Mouse (Mus musculus): ENCODE measurements at regions not wholly inside any gene's neighbourhood (a gene's known extent, or its start where the extent isn't known, plus 50 kb on each side); places are given as distances from the start of the nearest gene placed in this dataset.
"Not testable (repeated sequence)": the region's sequence is repeated elsewhere in the genome, so short reads cannot be mapped to it uniquely, and the experiment has no call there.

DNA sequence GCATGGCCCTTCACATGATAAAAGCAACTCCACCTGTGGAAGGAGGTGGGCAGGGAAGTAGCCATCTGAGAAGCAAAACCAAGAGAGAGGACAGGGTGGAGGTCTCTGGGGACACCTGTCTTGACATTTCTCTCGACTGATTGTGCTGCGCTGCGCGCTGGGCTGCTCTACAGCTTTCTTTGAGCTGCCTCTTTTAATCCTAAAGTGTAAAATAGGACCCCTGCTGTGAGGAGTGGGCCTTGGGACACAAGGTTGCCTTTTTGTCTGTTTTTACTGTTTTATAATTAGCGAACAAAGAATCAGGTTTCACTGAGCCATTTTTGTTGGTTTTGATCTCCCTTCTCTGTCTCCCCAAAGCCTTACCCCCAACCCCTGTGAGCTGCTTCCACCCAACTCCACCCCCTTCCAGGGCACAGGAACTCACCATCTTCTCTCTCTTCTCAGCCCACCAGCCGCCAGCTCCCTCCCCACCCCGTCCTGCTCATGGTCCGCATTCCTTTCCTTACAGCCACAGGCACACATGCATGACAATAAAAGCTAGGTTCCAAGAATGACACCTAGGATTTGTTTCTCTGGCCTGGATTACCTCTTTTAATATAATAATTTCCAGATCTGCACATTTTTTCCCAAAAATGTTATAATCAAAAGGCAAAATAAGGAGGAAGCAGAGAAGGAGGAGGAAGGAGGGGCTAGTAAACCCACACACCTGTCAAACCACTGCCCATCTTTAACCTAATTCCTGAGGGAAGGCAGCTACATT lies 57.3 kb downstream of the Cbln4 start:
- DNase-seq (ENCODE audit: low spot score in 2 of 2): no peak
- intact Hi-C loops (cut with DNase I): no loop called here

DNA sequence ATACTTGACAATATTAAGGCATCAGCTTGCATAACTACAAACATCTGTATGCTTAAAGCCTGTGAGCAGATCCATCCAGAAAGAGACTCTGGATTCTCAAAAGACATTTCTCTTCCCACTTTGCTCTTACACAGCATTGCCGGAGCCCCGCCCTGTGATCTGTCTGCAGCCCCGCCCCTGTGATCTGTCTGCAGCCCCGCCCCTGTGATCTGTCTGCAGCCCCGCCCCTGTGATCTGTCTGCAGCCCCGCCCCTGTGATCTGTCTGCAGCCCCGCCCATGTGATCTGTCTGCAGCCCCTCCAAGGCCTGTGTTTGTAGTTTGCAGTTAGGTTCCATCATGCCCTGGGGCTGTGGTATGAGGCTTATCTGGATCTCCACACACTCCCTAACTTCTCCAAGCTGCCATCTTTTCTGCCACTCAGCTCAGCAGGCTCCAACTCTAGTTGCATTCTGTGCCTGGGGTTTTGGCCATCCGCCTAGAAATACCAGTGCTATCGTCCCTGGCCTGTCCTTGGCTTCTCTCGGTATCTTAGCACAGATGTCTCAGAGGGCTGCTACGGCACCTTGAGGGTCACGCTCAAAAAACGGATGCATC lies 73.9 kb downstream of the Cbln4 start:
- intact Hi-C loops (cut with DNase I): no loop called here
- DNase-seq (ENCODE audit: low spot score in 2 of 2): no peak

DNA sequence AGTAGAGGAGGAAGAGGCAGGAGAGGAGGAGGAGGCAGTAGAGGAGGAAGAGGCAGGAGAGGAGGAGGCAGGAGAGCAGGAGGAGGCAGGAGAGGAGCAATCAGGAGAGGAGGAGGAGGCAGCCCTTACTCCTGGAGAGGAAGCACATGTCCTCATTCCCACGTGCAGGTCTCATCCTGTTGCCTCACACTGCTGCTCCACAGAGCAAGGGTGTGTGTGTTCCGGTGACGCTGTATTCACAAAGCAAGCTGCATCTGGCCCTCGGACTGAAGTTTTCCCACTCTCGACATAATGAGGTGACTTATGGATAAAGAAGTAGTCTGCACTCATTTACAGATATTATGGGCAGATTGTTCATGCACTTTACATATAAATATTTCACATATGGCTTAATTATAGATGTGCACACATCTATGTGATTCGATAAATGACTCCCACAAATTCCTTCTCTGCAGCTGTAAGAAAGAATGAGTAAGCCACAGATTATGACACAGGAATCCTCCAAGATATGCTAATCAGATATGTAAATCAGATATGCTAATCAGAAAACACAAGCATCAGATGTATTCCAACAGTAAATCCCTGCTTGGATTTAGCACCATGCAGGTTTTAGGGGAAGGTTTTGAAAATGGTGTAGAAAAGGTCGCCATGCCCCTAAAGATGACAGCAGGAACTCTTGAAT lies 96.6 kb downstream of the Cbln4 start:
- peak in 1 of 2 experiments; percentile 7 for DNase-seq (ENCODE audit: low spot score in 2 of 2)
- intact Hi-C loops (cut with DNase I): no loop called here

DNA sequence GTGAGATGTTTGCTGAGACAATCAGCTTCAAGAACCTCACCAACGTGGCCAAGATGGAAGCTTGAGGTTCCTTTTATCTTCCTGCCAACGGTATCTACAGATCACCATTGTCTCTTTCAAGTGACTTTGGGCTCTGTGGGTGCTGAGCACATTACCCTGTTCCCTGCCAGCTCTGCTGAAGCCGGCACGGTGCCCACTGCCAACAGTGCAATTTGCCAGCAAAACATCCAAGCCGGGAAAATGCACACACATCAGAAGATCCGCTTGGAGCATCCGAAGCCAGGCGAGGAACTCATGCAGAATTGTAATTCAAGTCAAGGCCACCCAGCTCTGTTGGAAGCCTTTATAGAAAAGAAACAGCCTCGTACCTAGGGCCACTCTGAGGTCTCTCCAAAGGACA lies 100.6 kb downstream of the Cbln4 start:
- intact Hi-C loops (cut with DNase I): no loop called here
- DNase-seq (ENCODE audit: low spot score in 2 of 2): peak; percentile 22 to 30

DNA sequence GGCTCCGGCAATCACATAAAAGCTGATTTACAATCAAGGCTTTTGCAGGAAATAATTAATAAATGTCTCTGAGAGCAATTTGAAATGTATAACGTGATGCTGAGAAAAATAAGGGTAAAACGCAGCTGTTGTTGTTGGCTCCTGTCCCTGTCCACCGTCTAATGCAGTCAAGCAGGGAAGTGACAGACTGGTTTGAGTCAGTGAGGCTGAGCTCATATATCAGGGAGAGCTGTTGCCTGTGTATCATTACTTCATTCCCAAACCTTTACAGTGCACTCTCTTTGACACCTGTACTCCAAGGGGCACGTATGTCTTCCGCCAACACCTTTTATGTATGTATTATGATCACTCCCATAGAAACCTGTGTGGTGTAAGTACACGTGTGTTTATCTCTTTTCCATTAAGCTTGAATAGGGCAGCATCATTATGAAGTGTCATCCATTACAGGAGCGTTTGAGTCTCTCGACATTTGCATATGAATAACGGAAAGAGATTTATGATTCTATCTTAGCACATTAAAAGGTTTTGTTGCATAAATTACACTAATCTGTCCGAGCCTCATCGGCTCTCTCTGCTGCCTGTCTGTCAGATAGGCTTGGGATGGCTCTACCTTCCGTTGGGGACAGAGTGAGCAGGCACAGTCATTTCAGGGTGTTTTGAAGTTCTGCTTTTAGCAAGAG lies 107.5 kb downstream of the Cbln4 start:
- no peak for DNase-seq (ENCODE audit: low spot score in 2 of 2)
- intact Hi-C loops (cut with DNase I): no loop called here

DNA sequence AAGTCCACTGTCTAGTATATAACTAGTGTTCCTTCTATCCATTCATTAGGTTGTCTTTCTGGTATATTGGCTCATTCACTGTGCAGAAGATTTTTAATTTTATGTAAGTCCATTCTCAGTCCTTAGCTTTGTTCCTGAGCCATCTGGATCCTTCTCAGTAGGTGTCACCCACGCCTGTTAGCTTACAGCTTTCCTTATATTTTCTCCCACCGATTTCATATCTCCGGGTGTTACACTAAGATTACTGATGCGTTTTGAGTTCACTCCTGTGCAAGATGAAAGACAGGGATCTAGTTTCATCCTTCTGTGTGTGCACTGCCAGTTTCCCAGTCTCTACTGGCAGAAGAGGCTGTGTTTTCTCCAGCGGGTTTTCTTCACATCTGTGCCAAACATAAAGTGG lies 122.3 kb downstream of the Cbln4 start:
- DNase-seq (ENCODE audit: low spot score in 2 of 2): peak; percentile 9 to 45
- intact Hi-C loops (cut with DNase I): no loop called here

DNA sequence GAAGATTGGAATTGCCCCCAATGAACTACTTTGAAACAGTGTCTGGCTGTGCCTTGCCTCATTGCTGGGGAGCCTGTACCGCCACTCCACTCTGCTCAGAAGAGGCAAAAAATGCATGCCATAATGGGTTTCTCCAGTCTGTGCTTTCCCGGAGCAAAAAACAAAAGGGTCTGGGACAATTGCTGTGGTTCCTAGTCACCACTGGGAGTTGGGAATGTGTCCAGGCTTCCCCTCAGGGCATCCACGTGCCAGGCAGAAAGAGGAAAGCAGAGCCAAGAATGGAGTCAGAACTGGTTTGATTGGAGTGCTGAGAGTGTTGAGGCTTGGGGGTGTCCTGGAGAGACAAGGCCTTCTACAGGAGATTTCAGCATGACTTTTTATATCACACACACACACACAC lies 156.0 kb downstream of the Cbln4 start:
- intact Hi-C loops (cut with DNase I): no loop called here
- DNase-seq (ENCODE audit: low spot score in 2 of 2): no peak

DNA sequence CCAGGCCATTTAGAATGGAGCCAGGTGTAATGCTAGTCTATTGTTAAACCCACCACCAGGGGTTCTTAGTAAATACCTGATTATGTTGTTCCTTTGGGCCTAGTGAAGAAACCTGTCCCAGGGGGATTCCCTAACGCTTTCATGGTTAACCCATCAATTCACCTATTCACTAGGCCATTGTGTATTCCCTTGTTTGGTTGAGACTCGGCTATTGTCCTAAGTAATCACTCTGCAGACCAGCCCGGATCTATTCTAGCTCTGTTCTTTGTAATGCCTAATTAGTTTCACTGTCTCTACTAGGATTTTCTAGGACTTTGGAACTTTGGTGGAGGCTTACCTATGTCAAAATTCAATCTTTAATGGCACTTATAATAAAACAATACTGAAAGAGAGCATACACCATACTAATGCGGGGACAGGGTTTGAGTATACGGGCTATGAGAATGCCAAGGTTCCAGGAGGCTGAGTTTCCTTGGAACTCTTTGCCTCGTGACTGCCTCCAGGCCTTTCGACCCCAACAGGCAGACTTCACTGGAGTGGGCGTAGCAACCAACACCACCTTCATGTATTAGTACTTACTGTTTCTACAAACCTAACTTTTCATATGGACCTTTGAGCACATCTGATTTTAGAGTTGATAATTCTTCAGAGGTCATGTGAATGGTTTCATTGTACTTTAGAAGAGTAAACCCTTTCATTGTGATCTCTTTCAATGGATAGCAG lies 163.9 kb downstream of the Cbln4 start:
- DNase-seq (ENCODE audit: low spot score in 2 of 2): not testable (repeated sequence)
- intact Hi-C loops (cut with DNase I): loop anchor here (10.0 kb wide), 1 partner anchor 145 kb away; no protein-coding TSS in a partner anchor

DNA sequence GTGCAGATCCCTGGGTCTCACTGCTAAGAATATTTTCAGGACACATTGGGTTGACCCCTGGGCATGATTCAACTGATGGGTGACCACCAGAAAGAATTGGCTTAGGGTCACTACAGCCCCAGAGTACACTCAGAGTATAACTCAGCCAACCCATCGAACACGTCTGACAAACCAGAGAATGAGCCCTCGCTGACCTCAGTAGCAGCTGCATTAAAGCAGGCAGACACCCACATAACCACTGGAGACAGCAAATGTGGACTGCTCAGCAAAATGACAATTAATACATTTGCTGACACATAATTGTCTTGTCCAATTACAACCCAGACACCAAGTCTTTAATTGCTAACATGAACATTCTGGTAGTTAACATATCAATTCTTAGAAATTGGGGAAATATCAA lies 175.7 kb downstream of the Cbln4 start:
- DNase-seq (ENCODE audit: low spot score in 2 of 2): no peak
- intact Hi-C loops (cut with DNase I): no loop called here

DNA sequence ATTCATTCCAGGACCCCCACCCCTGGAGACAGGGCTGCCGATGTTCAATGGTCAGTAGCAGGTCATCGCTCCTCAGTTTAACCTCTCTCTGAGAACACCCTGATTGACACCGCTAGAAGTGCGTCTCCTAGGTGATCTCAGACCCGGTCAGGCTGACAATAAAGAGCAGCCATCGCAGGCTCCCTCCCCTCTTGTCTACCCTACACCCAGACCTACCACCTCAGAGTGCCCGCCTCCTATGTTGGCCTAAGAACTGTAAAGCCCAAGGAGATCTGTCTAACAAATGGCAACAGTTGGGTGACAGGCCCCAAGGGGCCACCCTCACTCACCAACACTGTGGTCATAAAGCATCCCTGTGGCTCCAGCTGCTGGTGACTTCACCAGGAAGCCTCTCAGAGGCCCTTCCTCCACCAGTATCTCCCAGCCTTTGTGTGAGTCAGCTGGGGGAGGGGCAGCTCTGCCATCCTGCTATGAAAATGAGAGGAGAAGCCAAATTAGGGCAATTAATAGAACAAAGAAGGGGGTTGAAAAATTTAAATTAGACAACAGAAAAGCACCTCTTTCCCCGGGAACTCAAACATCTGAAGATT lies 178.8 kb downstream of the Cbln4 start:
- intact Hi-C loops (cut with DNase I): no loop called here
- DNase-seq (ENCODE audit: low spot score in 2 of 2): no peak

DNA sequence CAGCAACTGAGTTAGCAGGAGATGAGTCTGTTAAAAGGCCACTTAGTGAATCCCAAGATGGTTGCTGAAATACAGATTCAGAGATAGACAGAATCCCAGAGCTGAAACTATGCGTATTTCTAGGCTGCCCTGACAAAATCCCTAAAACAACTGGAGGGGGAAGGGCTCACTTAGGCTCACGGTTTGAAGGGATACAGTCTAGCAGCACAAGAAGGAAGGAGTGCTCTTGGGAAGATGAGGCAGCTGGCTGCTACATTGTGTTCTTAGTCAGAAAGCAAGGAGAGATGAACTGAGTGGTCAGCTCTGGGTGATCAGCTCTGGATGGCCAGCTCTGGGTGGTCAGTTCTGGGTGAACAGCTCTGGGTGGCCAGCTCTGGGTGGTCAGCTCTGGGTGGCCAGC lies 180.6 kb downstream of the Cbln4 start:
- intact Hi-C loops (cut with DNase I): no loop called here

DNA sequence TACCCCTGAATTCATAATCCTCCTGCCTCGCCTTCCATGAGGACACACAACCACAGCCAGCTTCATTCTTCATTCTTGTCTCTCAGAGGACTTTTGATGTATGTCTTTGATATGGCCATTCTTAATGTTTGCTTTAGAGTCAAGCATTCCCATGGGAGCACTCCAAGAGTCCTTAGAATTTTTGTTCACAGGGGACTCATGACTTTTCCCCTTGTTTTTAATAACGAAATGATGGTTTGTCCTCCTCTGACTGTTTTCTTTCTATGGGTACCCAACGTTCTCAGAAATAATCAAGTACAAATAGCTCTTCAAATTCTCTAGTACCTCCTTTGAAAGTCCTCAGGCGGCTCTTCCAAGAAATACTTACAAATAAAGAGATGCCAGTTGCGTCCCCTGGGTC lies 184.4 kb downstream of the Cbln4 start:
- no peak for DNase-seq (ENCODE audit: low spot score in 2 of 2)
- intact Hi-C loops (cut with DNase I): no loop called here

More for the DNA sequence above, 180.6 kb downstream of the Cbln4 start:
- DNase-seq (ENCODE audit: low spot score in 2 of 2): no peak

DNA sequence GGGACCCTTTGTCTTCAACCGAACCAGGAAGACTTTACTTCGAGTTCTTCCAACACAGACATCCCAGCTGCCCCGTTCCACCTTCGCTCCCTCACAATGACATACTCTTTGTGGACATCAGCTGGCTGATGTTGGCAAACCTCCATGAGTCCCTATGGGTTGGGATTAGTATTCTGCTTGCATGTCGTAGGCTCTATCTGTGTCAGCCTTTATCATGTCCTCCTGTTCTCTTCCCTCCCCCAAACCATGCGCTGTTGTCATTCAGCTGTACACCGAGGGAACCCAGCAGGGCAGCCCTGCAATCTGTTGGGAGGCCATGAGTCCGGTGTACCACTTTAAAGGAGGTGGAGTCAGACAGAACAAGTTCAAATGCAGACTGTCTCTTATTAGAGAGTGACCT lies 186.8 kb downstream of the Cbln4 start:
- intact Hi-C loops (cut with DNase I): no loop called here

DNA sequence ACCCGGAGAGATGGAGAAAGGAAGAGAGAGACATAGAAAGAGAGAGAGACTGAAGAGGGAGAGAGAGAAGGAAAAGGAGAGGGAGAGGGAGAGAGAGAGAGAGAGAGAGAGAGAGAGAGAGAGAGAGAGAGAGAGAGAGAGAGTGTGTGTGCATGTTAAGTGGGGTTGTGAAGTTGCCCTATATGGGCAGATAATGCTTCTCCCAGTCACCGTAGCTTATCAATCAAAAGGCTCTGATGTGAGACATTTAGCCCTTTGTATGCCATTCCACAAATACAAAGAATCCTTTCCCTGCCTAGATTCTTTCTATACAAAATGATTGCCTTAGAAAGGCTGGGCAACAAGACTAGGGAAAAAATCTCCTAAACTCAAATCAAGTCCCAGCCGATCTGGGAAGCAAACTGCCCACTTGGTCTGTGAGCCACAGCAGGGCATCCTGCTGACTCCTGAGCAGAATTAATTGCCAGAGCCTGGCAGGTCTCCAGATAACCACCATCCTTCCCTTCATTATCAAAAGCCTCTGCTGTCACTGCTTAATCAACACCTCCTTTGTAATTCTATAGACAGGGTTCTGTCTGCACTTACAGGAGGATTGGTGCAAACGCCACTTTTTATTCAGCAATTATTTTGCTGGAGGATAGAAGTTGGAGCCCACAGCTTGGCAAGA lies 196.3 kb downstream of the Cbln4 start:
- intact Hi-C loops (cut with DNase I): no loop called here
- peak; percentile 5 to 28 for DNase-seq (ENCODE audit: low spot score in 2 of 2)

More for the DNA sequence above, 186.8 kb downstream of the Cbln4 start:
- no peak for DNase-seq (ENCODE audit: low spot score in 2 of 2)

DNA sequence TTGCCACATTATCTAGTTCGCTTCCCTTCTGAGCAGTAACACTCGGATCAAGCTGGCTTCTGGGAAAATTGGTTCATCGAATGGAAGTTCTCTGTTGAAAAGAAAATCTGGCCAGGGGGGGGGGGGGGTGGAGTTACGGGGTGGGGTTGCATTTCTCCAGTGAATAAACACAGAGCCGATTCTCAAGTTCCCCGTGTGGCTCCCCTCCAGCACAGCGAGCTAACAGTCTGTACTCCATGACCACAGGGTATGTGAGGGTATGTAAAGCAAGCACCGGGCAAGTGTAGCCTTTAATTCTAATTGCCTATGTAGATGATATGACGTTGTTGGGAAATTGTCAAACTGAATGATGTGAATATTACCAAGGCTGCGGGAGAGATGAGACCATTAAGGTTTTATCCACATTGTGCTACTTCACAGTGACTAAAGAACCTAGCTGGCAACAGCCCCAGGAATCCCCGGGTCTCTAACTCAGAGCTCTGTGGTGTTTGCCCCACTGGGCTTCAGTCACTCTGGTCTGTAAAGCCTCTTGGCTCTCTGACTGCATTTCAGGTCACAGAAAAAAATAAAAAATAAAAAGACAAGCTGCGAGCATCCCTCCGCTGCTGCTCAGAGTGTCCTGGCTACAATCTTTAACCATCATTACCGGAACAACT lies 203.1 kb downstream of the Cbln4 start:
- DNase-seq (ENCODE audit: low spot score in 2 of 2): no peak
- intact Hi-C loops (cut with DNase I): no loop called here

DNA sequence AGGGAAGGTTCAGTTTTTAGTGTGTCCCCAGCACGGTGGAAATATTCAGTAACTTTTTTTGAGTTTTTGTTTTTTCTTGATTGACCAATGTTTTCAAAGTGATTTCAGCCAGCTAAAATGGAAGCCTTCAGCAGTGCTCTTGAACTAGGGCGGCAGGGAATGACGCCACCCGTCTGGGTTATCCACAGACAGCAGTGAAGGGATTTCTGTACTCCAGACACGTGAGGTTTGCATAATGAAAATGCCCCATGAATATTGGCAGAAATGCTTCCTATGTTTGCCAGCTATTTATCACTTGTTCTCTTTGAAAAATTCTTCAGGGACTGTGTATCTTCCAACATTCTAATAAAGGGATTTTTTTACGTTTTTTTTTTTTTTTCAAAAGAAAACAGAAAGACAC lies 221.1 kb downstream of the Cbln4 start:
- intact Hi-C loops (cut with DNase I): no loop called here

DNA sequence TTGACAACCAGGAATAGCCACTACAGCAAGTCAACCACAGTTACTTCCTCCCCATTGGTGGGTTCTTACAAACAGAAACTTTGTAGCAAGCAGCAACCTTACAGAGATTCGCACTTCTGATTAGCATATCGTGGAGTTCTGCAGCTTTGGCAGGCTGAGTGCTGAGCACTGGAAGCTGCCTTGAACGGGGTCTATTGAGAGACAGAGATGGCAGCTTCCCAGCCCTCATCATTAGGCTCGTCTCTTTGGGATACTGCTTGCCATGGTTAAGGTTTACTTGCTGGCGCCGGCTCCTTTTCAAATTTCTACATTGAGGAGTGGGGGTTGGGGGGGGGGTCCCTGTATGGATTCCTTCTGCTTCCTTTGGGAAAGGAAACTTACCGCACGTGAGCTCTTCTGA lies 224.8 kb downstream of the Cbln4 start:
- intact Hi-C loops (cut with DNase I): no loop called here
- DNase-seq (ENCODE audit: low spot score in 2 of 2): no peak

More for the DNA sequence above, 221.1 kb downstream of the Cbln4 start:
- no peak for DNase-seq (ENCODE audit: low spot score in 2 of 2)

Measured in left cerebral cortex, postnatal 14 days (tissue).